Mouse (Mus musculus) G1E (cell line): ENCODE results near the gene Cnpy3. TPM values are rescaled to one million over a fixed set of nuclear protein-coding genes. Genes with fewer than 3 reads are reported as not detected.
A peak's percentile ranks its signal among the peaks of the same experiment; 100 is the strongest.
"Not testable (repeated sequence)": the region's sequence is repeated elsewhere in the genome, so short reads cannot be mapped to it uniquely, and the experiment has no call there.

Source experiments
- ATAC-seq: 2 replicates; pipeline ENCODE4 v1.8.0; 2016; ENCODE audit warnings: mild to moderate bottlenecking; ENCODE audit not compliant: insufficient number of reproducible peaks, poor library complexity, low FRiP score, severe bottlenecking; ENCODE audit errors: extremely low read depth
- DNase-seq: peaks from one replicate; pipeline ENCODE4 v3.0.0; 2012; ENCODE audit warnings: low spot score
- H3K27me3 ChIP-seq: 2 replicates; pipeline ENCODE4 v1.6.1; 2012; ENCODE audit warnings: mild to moderate bottlenecking, low read length, inconsistent platforms; ENCODE audit not compliant: insufficient read depth
- H3K36me3 ChIP-seq: replicated peaks from 2 replicates; pipeline ENCODE3; 2012; ENCODE audit warnings: mild to moderate bottlenecking, inconsistent platforms
- H3K4me1 ChIP-seq: 2 replicates; pipeline ENCODE4 v1.6.1; 2012; ENCODE audit warnings: low read depth, low read length, inconsistent platforms, mixed read lengths; ENCODE audit not compliant: insufficient read depth
- H3K4me3 ChIP-seq: 2 replicates; pipeline ENCODE4 v1.5.1; 2012; ENCODE audit warnings: low read depth, mild to moderate bottlenecking, inconsistent platforms, low read length, moderate library complexity, mixed read lengths
- H3K9me3 ChIP-seq: replicated peaks from 2 replicates; pipeline ENCODE4 v1.6.1; 2012; ENCODE audit warnings: inconsistent platforms
- CTCF ChIP-seq: IDR thresholded peaks from 2 replicates; pipeline ENCODE4 v1.5.1; 2012; ENCODE audit warnings: low read depth, low read length, inconsistent platforms, mixed read lengths
- GATA1 ChIP-seq: IDR thresholded peaks from 2 replicates; pipeline ENCODE4 v1.6.1; 2012; ENCODE audit warnings: borderline replicate concordance, low read length, inconsistent platforms, mixed read lengths
- GATA2 ChIP-seq: IDR thresholded peaks from 2 replicates; pipeline ENCODE4 v1.6.1; 2012; ENCODE audit warnings: low read depth, low read length, inconsistent platforms, borderline replicate concordance
- POLR2AphosphoS5 ChIP-seq: IDR thresholded peaks from 2 replicates; pipeline ENCODE4 v1.6.1; 2012; ENCODE audit warnings: low read depth, low read length, inconsistent platforms; ENCODE audit not compliant: insufficient replicate concordance
- TAL1 ChIP-seq: conservative IDR thresholded peaks from 2 replicates; pipeline ENCODE4 v1.6.1; 2012; ENCODE audit warnings: low read depth, low read length, inconsistent platforms, mixed read lengths
- polyA plus RNA-seq: library from polyadenylated mRNA; stranded (reverse); fragments of >175 nt; gene quantifications from 2 replicates; pipeline ENCODE4 v1.2.3, GENCODE M21; 2012
- total RNA-seq, 2 experiments: library from RNA; stranded (forward) in 1 of 2; stranded (reverse) in 1 of 2; fragments of 200-1000 nt in 1 of 2; fragments of >200 nt in 1 of 2; fragmentation: Nextera tagmentation in 1 of 2; gene quantifications; 2 replicates each; pipeline ENCODE4 v1.2.3; 2014 to 2017

Gene Cnpy3
- 12.8 and 14.4 TPM in 2 replicates for total RNA-seq (2014; fragmentation: Nextera tagmentation)
- total RNA-seq (2017) = 36.3 and 41.1 TPM in 2 replicates
- 96.9 and 114 TPM in 2 replicates for polyA plus RNA-seq

- TF ChIP-seq GATA1 (no peak), POLR2AphosphoS5 (no peak)
- DNase-seq (peak; percentile 97), ATAC-seq (peak; percentile 98)
Measured at GRCm38 (mm10) chr17:46751794-46752556, at the start of gene Cnpy3. TSS of gene Cnpy3 (minus strand) at chr17:46752214.

GRCm38 (mm10) chr17:46801761-46802160 lies 49.7 kb upstream of the Cnpy3 start:
- no peaks in the 10 kb centered on the region for H3K27me3 ChIP-seq
- peaks cover 88% of the 10 kb centered on the region for H3K36me3 ChIP-seq
- ATAC-seq (no peak), DNase-seq (no peak)
- H3K9me3 ChIP-seq = no peaks in the 10 kb centered on the region
- no peak for TF ChIP-seq GATA1
- peaks cover 6% of the 10 kb centered on the region; the same call in 1 of the 2 replicates for H3K4me1 ChIP-seq
- H3K4me3 ChIP-seq = no peak overlapping the region

More at GRCm38 (mm10) chr17:46751794-46752556, at the start of gene Cnpy3:
- peaks cover 36% of the 10 kb centered on the region for H3K4me1 ChIP-seq
- peaks cover 18% of the 10 kb centered on the region for H3K27me3 ChIP-seq
- H3K36me3 ChIP-seq = peaks cover 29% of the 10 kb centered on the region
- H3K9me3 ChIP-seq = 0 out of 2 replicates have a peak, but pooled peaks cover 3% of the 10 kb centered on the region
- peak within 1 kb of the TSS; percentile 79 for H3K4me3 ChIP-seq

GRCm38 (mm10) chr17:46799680-46800079 lies 47.7 kb upstream of the Cnpy3 start:
- no peak for ATAC-seq
- no peak overlapping the region for H3K4me3 ChIP-seq

GRCm38 (mm10) chr17:46797386-46797785 lies 45.4 kb upstream of the Cnpy3 start:
- Histone ChIP-seq H3K27me3 (peaks cover 3% of the 10 kb centered on the region; the same call in 1 of the 2 replicates), H3K36me3 (peaks cover 61% of the 10 kb centered on the region), H3K9me3 (no peaks in the 10 kb centered on the region), H3K4me3 (no peak overlapping the region), H3K4me1 (peaks cover 17% of the 10 kb centered on the region; the same call in 1 of the 2 replicates)
- TF ChIP-seq GATA2 = no peak
- no peak for DNase-seq
- ATAC-seq = no peak

More at GRCm38 (mm10) chr17:46799680-46800079, 47.7 kb upstream of the Cnpy3 start:
- Histone ChIP-seq H3K9me3 (no peaks in the 10 kb centered on the region), H3K27me3 (no peaks in the 10 kb centered on the region), H3K4me1 (peaks cover 6% of the 10 kb centered on the region; the same call in 1 of the 2 replicates), H3K36me3 (peaks cover 75% of the 10 kb centered on the region)
- no peak for DNase-seq
- TF ChIP-seq POLR2AphosphoS5 = no peak
- TF ChIP-seq TAL1 = no peak
- no peak for TF ChIP-seq CTCF
- TF ChIP-seq GATA2 = no peak
- no peak for TF ChIP-seq GATA1

- no peaks in the 10 kb centered on the region for H3K9me3 ChIP-seq
- ATAC-seq (no peak), DNase-seq (no peak)
- H3K27me3 ChIP-seq = peaks cover 3% of the 10 kb centered on the region; the same call in 1 of the 2 replicates
- no peak for TF ChIP-seq CTCF
- TF ChIP-seq GATA2 = no peak
- no peak for TF ChIP-seq GATA1
- TF ChIP-seq TAL1 = no peak
- TF ChIP-seq POLR2AphosphoS5 = no peak
- peaks cover 54% of the 10 kb centered on the region for H3K36me3 ChIP-seq
- H3K4me1 ChIP-seq = peaks cover 13% of the 10 kb centered on the region; the same call in 1 of the 2 replicates
- H3K4me3 ChIP-seq = no peak overlapping the region
Measured at GRCm38 (mm10) chr17:46796743-46797142, 44.7 kb upstream of the Cnpy3 start.

GRCm38 (mm10) chr17:46792963-46793362 lies 40.9 kb upstream of the Cnpy3 start:
- H3K4me1 ChIP-seq = peaks cover 11% of the 10 kb centered on the region; the same call in 1 of the 2 replicates
- H3K36me3 ChIP-seq = peaks cover 20% of the 10 kb centered on the region
- no peak for ATAC-seq
- TF ChIP-seq CTCF (no peak), GATA1 (no peak), POLR2AphosphoS5 (no peak), GATA2 (no peak), TAL1 (no peak)
- no peaks in the 10 kb centered on the region for H3K9me3 ChIP-seq
- peaks cover 17% of the 10 kb centered on the region for H3K27me3 ChIP-seq
- no peak overlapping the region for H3K4me3 ChIP-seq
- no peak for DNase-seq

- not testable (repeated sequence) for H3K36me3 ChIP-seq, DNase-seq, ATAC-seq, H3K9me3 ChIP-seq, H3K4me3 ChIP-seq
- Histone ChIP-seq H3K27me3 (peaks cover 13% of the 10 kb centered on the region), H3K4me1 (peaks cover 15% of the 10 kb centered on the region)
Measured at GRCm38 (mm10) chr17:46787974-46788373, 36.0 kb upstream of the Cnpy3 start.
